Mouse (Mus musculus) lung, postnatal 0 days (tissue): ENCODE results near the gene Gpr183. TPM values are rescaled to one million over a fixed set of nuclear protein-coding genes. Genes with fewer than 3 reads are reported as not detected.

ENCODE experiments used
- ATAC-seq: fragments of 200-750 bp; cut with Nextera tagmentation; 2 replicates; pipeline ENCODE4 v1.8.0; 2017; ENCODE audit warnings: moderate library complexity
- DNase-seq: peaks from one replicate; pipeline ENCODE4 v3.0.0-alpha.2; 2016; ENCODE audit warnings: low spot score
- H3K27ac ChIP-seq: fragments of 300-500 bp; sonication (generic); 2 replicates; pipeline ENCODE4 v1.5.1; 2014; ENCODE audit warnings: antibody characterized with exemption, mild to moderate bottlenecking, low read length, mixed read lengths
- H3K27me3 ChIP-seq: fragments of 300-500 bp; sonication (generic); replicated peaks from 2 replicates; pipeline ENCODE4 v1.6.1; 2014; ENCODE audit warnings: low read length, mixed read lengths; ENCODE audit not compliant: insufficient read depth
- H3K36me3 ChIP-seq: fragments of 300-500 bp; sonication (generic); 2 replicates; pipeline ENCODE4 v1.6.1; 2014; ENCODE audit warnings: low read length, mixed read lengths; ENCODE audit not compliant: insufficient read depth
- H3K4me1 ChIP-seq: fragments of 300-500 bp; sonication (generic); 2 replicates; pipeline ENCODE4 v1.6.1; 2014; ENCODE audit warnings: antibody characterized with exemption, low read depth, low read length, mixed read lengths; ENCODE audit not compliant: insufficient read depth
- H3K4me2 ChIP-seq: fragments of 300-500 bp; sonication (generic); replicated peaks from 2 replicates; pipeline ENCODE4 v1.6.1; 2014; ENCODE audit warnings: low read depth, mild to moderate bottlenecking, low read length, moderate library complexity, mixed read lengths
- H3K4me3 ChIP-seq: fragments of 300-500 bp; sonication (generic); 2 replicates; pipeline ENCODE4 v1.5.1; 2014; ENCODE audit warnings: low read depth, low read length
- H3K9ac ChIP-seq: fragments of 300-500 bp; sonication (generic); replicated peaks from 2 replicates; pipeline ENCODE4 v1.6.1; 2014; ENCODE audit warnings: low read depth, mild to moderate bottlenecking
- H3K9me3 ChIP-seq: fragments of 300-500 bp; sonication (generic); 2 replicates; pipeline ENCODE4 v1.6.1; 2016; ENCODE audit warnings: low read length, mixed read lengths
- CTCF ChIP-seq: IDR thresholded peaks from 2 replicates; pipeline ENCODE4 v1.5.1; 2016; ENCODE audit warnings: antibody characterized with exemption, mild to moderate bottlenecking
- EP300 ChIP-seq: IDR thresholded peaks from 2 replicates; pipeline ENCODE4 v1.6.1; 2016; ENCODE audit warnings: antibody characterized with exemption, mild to moderate bottlenecking, control low read depth
- WGBS: fragments of 180-500 bp; shearing (Covaris S2); extraction: QIAGEN DNeasy Blood & Tissue Kit; methylation state at CpG from one replicate; pipeline ENCODE4 v1.1.7; 2014; 5-methylcytosine and 5-hydroxymethylcytosine counted together
- polyA plus RNA-seq: library from polyadenylated mRNA; unstranded; fragments of >200 nt; fragmentation: Nextera tagmentation; extraction: Ambion mirVana; gene quantifications from 2 replicates; pipeline ENCODE4 v1.2.1, GENCODE M21; 2015

Gpr183 gene
- polyA plus RNA-seq, 1 experiment from 2014 or later, result 1.6 TPM

GRCm38 (mm10) chr14:121906341-121906991 lies 58.5 kb downstream of the Gpr183 start:
- TF ChIP-seq CTCF (no peak), EP300 (no peak)
- Histone ChIP-seq H3K4me2 (no peak overlapping the region), H3K9ac (no peak overlapping the region), H3K27me3 (no peaks in the 10 kb centered on the region), H3K9me3 (no peaks in the 10 kb centered on the region), H3K36me3 (peaks cover 4% of the 10 kb centered on the region; the same call in 1 of the 2 replicates), H3K27ac (no peak overlapping the region), H3K4me1 (no peaks in the 10 kb centered on the region; the same call in 1 of the 2 replicates), H3K4me3 (no peak overlapping the region)
- 57% methylated on average over 8 of the region's 8 CpGs for WGBS
- ATAC-seq (no peak), DNase-seq (no peak)

GRCm38 (mm10) chr14:121904754-121905153 lies 60.2 kb downstream of the Gpr183 start:
- ATAC-seq, result no peak

GRCm38 (mm10) chr14:121903381-121903876 lies 61.6 kb downstream of the Gpr183 start:
- TF ChIP-seq EP300, result no peak
- TF ChIP-seq CTCF, result no peak
- no peak overlapping the region for H3K4me2 ChIP-seq
- no peaks in the 10 kb centered on the region for H3K27me3 ChIP-seq
- H3K27ac ChIP-seq, result no peak overlapping the region
- no peaks in the 10 kb centered on the region; the same call in 1 of the 2 replicates for H3K4me1 ChIP-seq
- no peak overlapping the region for H3K4me3 ChIP-seq
- ATAC-seq, result no peak
- no peak overlapping the region for H3K9ac ChIP-seq
- 81% methylated on average over 7 of the region's 7 CpGs for WGBS
- peaks cover 4% of the 10 kb centered on the region; the same call in 1 of the 2 replicates for H3K36me3 ChIP-seq
- no peak for DNase-seq
- H3K9me3 ChIP-seq, result no peaks in the 10 kb centered on the region

More at GRCm38 (mm10) chr14:121904754-121905153, 60.2 kb downstream of the Gpr183 start:
- H3K9me3 ChIP-seq, result no peaks in the 10 kb centered on the region
- H3K4me1 ChIP-seq, result no peaks in the 10 kb centered on the region; the same call in 1 of the 2 replicates
- no peak overlapping the region for H3K4me3 ChIP-seq
- H3K27me3 ChIP-seq, result no peaks in the 10 kb centered on the region
- H3K4me2 ChIP-seq, result no peak overlapping the region
- WGBS, result 14% methylated on average over 3 of the region's 3 CpGs
- H3K36me3 ChIP-seq, result peaks cover 4% of the 10 kb centered on the region; the same call in 1 of the 2 replicates
- TF ChIP-seq CTCF (no peak), EP300 (no peak)
- no peak overlapping the region for H3K27ac ChIP-seq
- DNase-seq, result no peak
- no peak overlapping the region for H3K9ac ChIP-seq

Other genes starting within 250 kb of the Gpr183 start
- gene Dock9, start 167.4 kb downstream of the Gpr183 start, polyA plus RNA-seq, result 19.8 and 22.4 TPM in 2 replicates
- gene Ubac2, start 86.6 kb downstream of the Gpr183 start, polyA plus RNA-seq, result 38.5 and 43.2 TPM in 2 replicates
- 0.32 and 0.42 TPM in 2 replicates for gene Gpr18, start 49.4 kb downstream of the Gpr183 start, polyA plus RNA-seq
- not detected in 2 replicates for gene Timm8a2, start 69.5 kb upstream of the Gpr183 start, polyA plus RNA-seq
- 162 and 170 TPM in 2 replicates for gene Tm9sf2, start 141.8 kb upstream of the Gpr183 start, polyA plus RNA-seq
- gene Clybl, start 216.5 kb upstream of the Gpr183 start, polyA plus RNA-seq, result 8.7 and 9.2 TPM in 2 replicates